Mouse (Mus musculus) liver, adult 2 months (tissue): ENCODE data around the gene Dstyk.

Experiments
- CTCF ChIP-seq: fragments of 200-500 bp; IDR thresholded peaks from 2 replicates; pipeline ENCODE4 v1.5.1; 2011; ENCODE audit warnings: low read depth, low read length, control low read depth
- POLR2A ChIP-seq: fragments of 200-500 bp; IDR thresholded peaks from 2 replicates; pipeline ENCODE4 v1.6.1; 2011; ENCODE audit warnings: low read length, control low read depth; ENCODE audit not compliant: insufficient read depth; ENCODE audit errors: extremely low read depth

- TF ChIP-seq CTCF (no peak), POLR2A (no peak)
Measured at GRCm38 (mm10) chr1:132374140-132374872, 43.0 kb upstream of the Dstyk start.
